Mouse (Mus musculus): ENCODE data around the gene Gm20708. TPM values are rescaled to one million over a fixed set of nuclear protein-coding genes. Genes with fewer than 3 reads are reported as not detected.

Gene Gm20708
- polyA plus RNA-seq, 1 experiment from 2014 or later, result 0.18 TPM

DNA sequence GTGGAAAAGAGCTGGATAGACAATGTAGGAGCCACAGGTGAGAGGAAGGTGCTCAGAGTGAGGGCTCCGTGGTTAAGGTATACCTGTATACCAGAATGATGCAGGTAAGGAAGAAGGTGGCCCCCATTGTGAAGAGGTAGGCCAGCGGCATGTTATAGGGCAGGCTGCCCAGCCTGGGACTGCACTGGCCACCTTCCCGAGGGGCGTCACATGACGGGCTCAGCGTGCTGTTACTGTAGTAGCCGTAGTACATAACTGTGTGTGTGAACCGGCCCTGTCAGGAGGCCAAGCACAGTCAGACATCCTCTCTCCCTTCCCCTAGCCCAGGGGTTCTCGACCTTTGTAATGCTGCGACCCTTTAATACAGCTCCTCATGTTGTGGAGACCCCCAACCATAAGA lies 34.5 kb upstream of the Gm20708 start:
- Histone ChIP-seq H3K27ac (replicated peaks) (no peak overlapping the region), H3K4me2 (replicated peaks; ENCODE audit: low read depth) (no peak overlapping the region), H3K4me1 (replicated peaks; ENCODE audit: control insufficient read depth, insufficient read depth) (no peaks in the 10 kb centered on the region), H3K9ac (ENCODE audit: low read length) (no peak overlapping the region), H3K36me3 (ENCODE audit: control insufficient read depth, insufficient read depth, low read length) (0 out of 2 replicates have a peak, but pooled peaks cover 2% of the 10 kb centered on the region), H3K9me3 (ENCODE audit: control insufficient read depth, low read length) (no peaks in the 10 kb centered on the region), H3K4me3 (ENCODE audit: low read depth, low read length) (no peak overlapping the region), H3K27me3 (ENCODE audit: control insufficient read depth, insufficient read depth, low read length) (no peaks in the 10 kb centered on the region)
- TF ChIP-seq EP300 (optimal IDR thresholded peaks at IDR 0.05) (no peak), CTCF (IDR thresholded peaks at IDR 0.05; ENCODE audit: low read depth) (no peak)
- DNase-seq (ENCODE audit: low spot score), result no peak
- 93% methylated on average over 10 of the region's 10 CpGs for WGBS
- no peak for ATAC-seq (ENCODE audit: low FRiP score, low TSS enrichment)

DNA sequence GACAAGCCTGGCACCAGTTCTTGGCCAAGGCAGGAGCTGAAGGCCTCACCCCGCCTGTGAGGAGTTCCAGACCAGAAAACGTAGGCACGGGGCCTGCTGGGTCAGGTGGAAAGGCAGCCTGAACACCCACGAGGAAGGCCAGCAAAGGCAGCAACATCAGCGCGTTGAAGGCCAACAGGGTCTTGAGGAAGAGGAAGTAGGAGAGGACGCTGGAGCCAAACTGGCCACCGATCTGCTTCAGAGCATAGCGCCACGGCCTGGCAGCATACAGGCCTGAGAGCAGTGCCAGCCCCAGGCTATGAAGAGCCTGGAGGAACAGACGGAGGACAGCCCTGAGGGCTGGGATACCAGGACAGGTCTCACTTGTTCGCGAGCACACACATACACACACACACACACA lies 33.9 kb upstream of the Gm20708 start:
- Histone ChIP-seq H3K36me3 (ENCODE audit: control insufficient read depth, insufficient read depth, low read length) (0 out of 2 replicates have a peak, but pooled peaks cover 2% of the 10 kb centered on the region), H3K9me3 (ENCODE audit: control insufficient read depth, low read length) (no peaks in the 10 kb centered on the region), H3K4me1 (replicated peaks; ENCODE audit: control insufficient read depth, insufficient read depth) (no peaks in the 10 kb centered on the region), H3K9ac (ENCODE audit: low read length) (no peak overlapping the region), H3K27me3 (ENCODE audit: control insufficient read depth, insufficient read depth, low read length) (no peaks in the 10 kb centered on the region), H3K4me3 (ENCODE audit: low read depth, low read length) (no peak overlapping the region), H3K4me2 (replicated peaks; ENCODE audit: low read depth) (no peak overlapping the region), H3K27ac (replicated peaks) (no peak overlapping the region)
- ATAC-seq (ENCODE audit: low FRiP score, low TSS enrichment) (no peak), DNase-seq (ENCODE audit: low spot score) (no peak)
- no peak for TF ChIP-seq EP300 (optimal IDR thresholded peaks at IDR 0.05)
- no peak for TF ChIP-seq CTCF (IDR thresholded peaks at IDR 0.05; ENCODE audit: low read depth)
- WGBS, result 83% methylated on average over 13 of the region's 13 CpGs

DNA sequence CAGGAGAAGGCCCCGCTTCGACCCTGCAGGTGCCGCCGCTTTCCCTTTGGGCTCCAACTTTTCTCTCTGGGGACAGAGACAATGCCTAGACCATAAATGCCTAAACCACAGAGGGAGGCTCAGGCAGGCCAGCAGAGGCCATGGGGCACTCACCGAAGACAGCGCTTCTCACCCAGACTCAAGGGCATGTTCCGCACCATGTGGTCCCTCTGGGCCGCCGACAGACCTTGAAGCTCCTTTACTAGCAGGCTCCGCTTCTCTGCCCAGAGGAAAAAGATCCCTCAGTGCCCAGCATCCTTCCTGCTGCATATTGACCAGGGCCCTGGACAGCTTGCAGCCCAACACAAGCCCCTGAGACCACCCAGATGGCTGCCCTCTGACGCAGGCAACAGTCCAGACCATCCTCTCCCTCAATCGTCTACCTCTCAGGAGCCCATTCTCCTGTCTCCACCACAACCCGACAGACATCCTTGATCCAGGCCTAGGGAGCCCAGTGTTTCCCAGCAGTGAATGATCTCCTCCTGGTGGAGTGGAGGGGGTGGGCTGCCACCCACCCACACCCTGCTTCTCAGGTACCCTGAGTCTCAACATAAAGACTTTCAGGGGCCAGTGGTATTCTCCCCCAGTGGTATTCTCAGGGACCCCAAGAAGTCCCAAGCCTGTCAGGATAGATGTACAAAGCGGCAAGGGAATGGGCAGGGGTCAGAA lies 33.2 kb upstream of the Gm20708 start:
- Histone ChIP-seq H3K36me3 (ENCODE audit: control insufficient read depth, insufficient read depth, low read length) (0 out of 2 replicates have a peak, but pooled peaks cover 2% of the 10 kb centered on the region), H3K9me3 (ENCODE audit: control insufficient read depth, low read length) (no peaks in the 10 kb centered on the region), H3K4me1 (replicated peaks; ENCODE audit: control insufficient read depth, insufficient read depth) (0 out of 2 replicates have a peak, but pooled peaks cover 3% of the 10 kb centered on the region), H3K4me2 (replicated peaks; ENCODE audit: low read depth) (no peak overlapping the region), H3K27ac (replicated peaks) (no peak overlapping the region), H3K27me3 (ENCODE audit: control insufficient read depth, insufficient read depth, low read length) (no peaks in the 10 kb centered on the region), H3K4me3 (ENCODE audit: low read depth, low read length) (no peak overlapping the region), H3K9ac (ENCODE audit: low read length) (no peak overlapping the region)
- TF ChIP-seq EP300 (optimal IDR thresholded peaks at IDR 0.05), result no peak
- TF ChIP-seq CTCF (IDR thresholded peaks at IDR 0.05; ENCODE audit: low read depth), result no peak
- WGBS, result 91% methylated on average over 13 of the region's 14 CpGs
- no peak for DNase-seq (ENCODE audit: low spot score)
- no peak for ATAC-seq (ENCODE audit: low FRiP score, low TSS enrichment)

DNA sequence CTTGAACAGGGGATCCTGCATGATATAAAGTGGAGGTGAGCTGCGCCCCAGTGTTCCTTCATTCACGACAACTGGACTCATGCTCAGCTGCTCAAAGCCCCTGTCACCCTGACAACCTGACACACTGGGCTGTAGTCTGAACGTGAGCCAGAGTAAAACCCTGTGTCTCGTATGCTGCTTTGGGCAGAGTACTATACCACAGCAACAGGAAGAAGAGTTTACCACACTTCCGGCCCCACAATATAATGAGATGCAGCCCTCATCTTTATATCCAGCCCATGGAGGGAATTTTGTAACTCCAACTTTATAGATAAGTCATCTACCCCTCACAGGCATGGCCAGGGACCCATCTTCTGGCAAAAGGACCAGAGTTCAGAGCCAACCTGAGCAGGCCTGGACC lies 32.4 kb upstream of the Gm20708 start:
- 83% methylated on average over 5 of the region's 5 CpGs for WGBS
- no peak for TF ChIP-seq CTCF (IDR thresholded peaks at IDR 0.05; ENCODE audit: low read depth)
- no peak for TF ChIP-seq EP300 (optimal IDR thresholded peaks at IDR 0.05)
- DNase-seq (ENCODE audit: low spot score) (no peak), ATAC-seq (ENCODE audit: low FRiP score, low TSS enrichment) (no peak)
- peaks cover 3% of the 10 kb centered on the region; the same call in 1 of the 2 replicates for H3K4me1 ChIP-seq (replicated peaks; ENCODE audit: control insufficient read depth, insufficient read depth)
- H3K9me3 ChIP-seq (ENCODE audit: control insufficient read depth, low read length), result no peaks in the 10 kb centered on the region
- H3K4me2 ChIP-seq (replicated peaks; ENCODE audit: low read depth), result no peak overlapping the region
- H3K4me3 ChIP-seq (ENCODE audit: low read depth, low read length), result no peak overlapping the region
- no peak overlapping the region for H3K27ac ChIP-seq (replicated peaks)
- 0 out of 2 replicates have a peak, but pooled peaks cover 2% of the 10 kb centered on the region for H3K36me3 ChIP-seq (ENCODE audit: control insufficient read depth, insufficient read depth, low read length)
- no peaks in the 10 kb centered on the region for H3K27me3 ChIP-seq (ENCODE audit: control insufficient read depth, insufficient read depth, low read length)
- H3K9ac ChIP-seq (ENCODE audit: low read length), result no peak overlapping the region

- H3K27ac ChIP-seq (replicated peaks), result no peak overlapping the region
- H3K27me3 ChIP-seq (ENCODE audit: control insufficient read depth, insufficient read depth, low read length), result no peaks in the 10 kb centered on the region
- peaks cover 6% of the 10 kb centered on the region for H3K4me1 ChIP-seq (replicated peaks; ENCODE audit: control insufficient read depth, insufficient read depth)
- no peak overlapping the region for H3K4me3 ChIP-seq (ENCODE audit: low read depth, low read length)
- H3K36me3 ChIP-seq (ENCODE audit: control insufficient read depth, insufficient read depth, low read length), result 0 out of 2 replicates have a peak, but pooled peaks cover 2% of the 10 kb centered on the region
- TF ChIP-seq CTCF (IDR thresholded peaks at IDR 0.05; ENCODE audit: low read depth) (no peak), EP300 (optimal IDR thresholded peaks at IDR 0.05) (no peak)
- no peak overlapping the region for H3K9ac ChIP-seq (ENCODE audit: low read length)
- ATAC-seq (ENCODE audit: low FRiP score, low TSS enrichment), result no peak
- H3K9me3 ChIP-seq (ENCODE audit: control insufficient read depth, low read length), result no peaks in the 10 kb centered on the region
- WGBS, result 95% methylated on average over 11 of the region's 11 CpGs
- no peak for DNase-seq (ENCODE audit: low spot score)
- H3K4me2 ChIP-seq (replicated peaks; ENCODE audit: low read depth), result no peak overlapping the region
Measured at GRCm38 (mm10) chr11:117778031-117778430, 31.4 kb upstream of the Gm20708 start.

GRCm38 (mm10) chr11:117778851-117779433 lies 30.5 kb upstream of the Gm20708 start:
- H3K36me3 ChIP-seq (ENCODE audit: control insufficient read depth, insufficient read depth, low read length), result 0 out of 2 replicates have a peak, but pooled peaks cover 2% of the 10 kb centered on the region
- H3K9me3 ChIP-seq (ENCODE audit: control insufficient read depth, low read length), result no peaks in the 10 kb centered on the region
- DNase-seq (ENCODE audit: low spot score) (peak; percentile 74), ATAC-seq (ENCODE audit: low FRiP score, low TSS enrichment) (no peak)
- 43% methylated on average over 12 of the region's 12 CpGs for WGBS
- peaks cover 9% of the 10 kb centered on the region for H3K4me1 ChIP-seq (replicated peaks; ENCODE audit: control insufficient read depth, insufficient read depth)
- H3K9ac ChIP-seq (ENCODE audit: low read length), result peak overlapping the region; percentile 71
- H3K4me3 ChIP-seq (ENCODE audit: low read depth, low read length), result peak overlapping the region; percentile 54
- H3K4me2 ChIP-seq (replicated peaks; ENCODE audit: low read depth), result peak overlapping the region; percentile 80
- TF ChIP-seq CTCF (IDR thresholded peaks at IDR 0.05; ENCODE audit: low read depth) (no peak), EP300 (optimal IDR thresholded peaks at IDR 0.05) (no peak)
- peak overlapping the region; percentile 98 for H3K27ac ChIP-seq (replicated peaks)
- no peaks in the 10 kb centered on the region for H3K27me3 ChIP-seq (ENCODE audit: control insufficient read depth, insufficient read depth, low read length)

All from stomach, postnatal 0 days (tissue).